Mouse (Mus musculus) frontal cortex, postnatal 14 days (tissue): ENCODE measurements at regions not wholly inside any gene's neighbourhood (a gene's known extent, or its start where the extent isn't known, plus 50 kb on each side); places are given as distances from the start of the nearest gene placed in this dataset.

Source experiments
- DNase-seq, 2 experiments: peaks; one replicate each; pipeline ENCODE4 v3.0.0; 2022; ENCODE audit warnings: low spot score in 2 of 2

- DNase-seq, result no peak
These were observed 181.2 kb downstream of the Rdh14 start for GRCm38 (mm10) chr12:10571643-10572377.

- no peak for DNase-seq
These were observed 181.7 kb downstream of the Rdh14 start for GRCm38 (mm10) chr12:10572378-10572650.

- DNase-seq, result no peak
These were observed 182.8 kb downstream of the Rdh14 start for GRCm38 (mm10) chr12:10573381-10573780.

- DNase-seq, result no peak
These were observed 192.5 kb downstream of the Rdh14 start for GRCm38 (mm10) chr12:10582840-10583614.

- no peak for DNase-seq
These were observed 193.5 kb downstream of the Rdh14 start for GRCm38 (mm10) chr12:10584026-10584425.

GRCm38 (mm10) chr12:10589537-10589936, 199.0 kb downstream of the Rdh14 start:
- peak; percentile 14 to 64 for DNase-seq

GRCm38 (mm10) chr12:10597976-10598746, 207.6 kb downstream of the Rdh14 start:
- peak; percentile 8 to 64 for DNase-seq

- DNase-seq, result no peak
These were observed 209.5 kb downstream of the Rdh14 start for GRCm38 (mm10) chr12:10600111-10600510.

GRCm38 (mm10) chr12:10618319-10618718, 227.7 kb downstream of the Rdh14 start:
- no peak for DNase-seq

GRCm38 (mm10) chr12:10620541-10620940, 230.0 kb downstream of the Rdh14 start:
- no peak for DNase-seq

- no peak for DNase-seq
These were observed 248.0 kb downstream of the Rdh14 start for GRCm38 (mm10) chr12:10638591-10638990.

GRCm38 (mm10) chr12:10654466-10655184, 264.1 kb downstream of the Rdh14 start:
- DNase-seq, result no peak

- DNase-seq, result no peak
These were observed 264.6 kb downstream of the Rdh14 start for GRCm38 (mm10) chr12:10655185-10655544.

GRCm38 (mm10) chr12:10658826-10659225, 268.3 kb downstream of the Rdh14 start:
- DNase-seq, result no peak

GRCm38 (mm10) chr12:10686747-10687146, 296.2 kb downstream of the Rdh14 start:
- DNase-seq, result no peak
